Mouse (Mus musculus) megakaryocyte, embryonic 14.5 days (primary cell): ENCODE measurements at regions not wholly inside any gene's neighbourhood (a gene's known extent, or its start where the extent isn't known, plus 50 kb on each side); places are given as distances from the start of the nearest gene placed in this dataset.

ENCODE experiments used
- FLI1 ChIP-seq: IDR thresholded peaks from 2 replicates; pipeline ENCODE4 v1.6.1; 2012; ENCODE audit warnings: low read length, inconsistent platforms, mixed read lengths
- GATA1 ChIP-seq: IDR thresholded peaks from 3 replicates; pipeline ENCODE4 v1.6.1; 2012; ENCODE audit warnings: mixed read lengths, low read length, inconsistent platforms, borderline replicate concordance

DNA sequence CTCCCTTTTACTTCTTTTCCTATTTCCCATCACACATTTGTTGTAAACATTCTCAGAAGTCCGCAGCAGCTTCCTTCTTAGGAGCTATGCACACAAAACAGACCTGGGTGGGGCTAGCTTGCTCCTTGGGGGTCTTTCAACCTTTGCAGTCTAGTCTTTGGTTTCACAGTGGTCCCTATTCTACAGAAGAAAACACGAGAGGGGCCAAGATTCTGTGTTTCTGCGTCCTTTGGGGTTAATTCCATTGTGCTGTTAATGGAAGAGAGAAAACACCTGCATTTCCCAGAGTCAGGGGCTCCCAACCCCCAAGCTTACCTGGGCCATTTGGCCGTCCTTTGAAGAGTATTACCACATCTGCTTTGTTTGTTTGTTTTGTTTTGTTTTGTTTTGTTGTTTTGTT, 154.6 kb downstream of the Mycn start:
- TF ChIP-seq GATA1 (no peak), FLI1 (no peak)
